Mouse (Mus musculus): ENCODE measurements at regions not wholly inside any gene's neighbourhood (a gene's known extent, or its start where the extent isn't known, plus 50 kb on each side); places are given as distances from the start of the nearest gene placed in this dataset.

GRCm38 (mm10) chr12:73491370-73491769, 54.8 kb downstream of the Tmem30b start:
- no peak for DNase-seq (ENCODE audit: low read depth, low spot score)

GRCm38 (mm10) chr12:73482858-73483257, 63.3 kb downstream of the Tmem30b start:
- no peak for DNase-seq (ENCODE audit: low read depth, low spot score)

- no peak for DNase-seq (ENCODE audit: low read depth, low spot score)
These were observed 63.9 kb downstream of the Tmem30b start for GRCm38 (mm10) chr12:73482275-73482674.

GRCm38 (mm10) chr12:73481705-73482104, 64.5 kb downstream of the Tmem30b start:
- DNase-seq (ENCODE audit: low read depth, low spot score), result no peak

GRCm38 (mm10) chr12:73481165-73481564, 65.0 kb downstream of the Tmem30b start:
- DNase-seq (ENCODE audit: low read depth, low spot score), result no peak

- no peak for DNase-seq (ENCODE audit: low read depth, low spot score)
These were observed 65.6 kb downstream of the Tmem30b start for GRCm38 (mm10) chr12:73480610-73480971.

- no peak for DNase-seq (ENCODE audit: low read depth, low spot score)
These were observed 66.1 kb downstream of the Tmem30b start for GRCm38 (mm10) chr12:73479932-73480609.

- DNase-seq (ENCODE audit: low read depth, low spot score), result no peak
These were observed 67.6 kb downstream of the Tmem30b start for GRCm38 (mm10) chr12:73478641-73479040.

GRCm38 (mm10) chr12:73476421-73476858, 69.8 kb downstream of the Tmem30b start:
- no peak for DNase-seq (ENCODE audit: low read depth, low spot score)

- DNase-seq (ENCODE audit: low read depth, low spot score), result no peak
These were observed 70.4 kb downstream of the Tmem30b start for GRCm38 (mm10) chr12:73475774-73476173.

GRCm38 (mm10) chr12:73475020-73475419, 71.2 kb downstream of the Tmem30b start:
- DNase-seq (ENCODE audit: low read depth, low spot score), result no peak

GRCm38 (mm10) chr12:73473111-73473510, 73.1 kb downstream of the Tmem30b start:
- DNase-seq (ENCODE audit: low read depth, low spot score), result no peak

- DNase-seq (ENCODE audit: low read depth, low spot score), result no peak
These were observed 74.2 kb downstream of the Tmem30b start for GRCm38 (mm10) chr12:73471966-73472365.

- DNase-seq (ENCODE audit: low read depth, low spot score), result no peak
These were observed 79.7 kb downstream of the Tmem30b start for GRCm38 (mm10) chr12:73466484-73466883.

- no peak for DNase-seq (ENCODE audit: low read depth, low spot score)
These were observed 80.2 kb downstream of the Tmem30b start for GRCm38 (mm10) chr12:73465975-73466374.

- DNase-seq (ENCODE audit: low read depth, low spot score), result no peak
These were observed 81.9 kb downstream of the Tmem30b start for GRCm38 (mm10) chr12:73464311-73464710.

GRCm38 (mm10) chr12:73462091-73462490, 84.1 kb downstream of the Tmem30b start:
- no peak for DNase-seq (ENCODE audit: low read depth, low spot score)

GRCm38 (mm10) chr12:73460291-73460761, 85.9 kb downstream of the Tmem30b start:
- DNase-seq (ENCODE audit: low read depth, low spot score), result no peak

GRCm38 (mm10) chr12:73451257-73451656, 94.9 kb downstream of the Tmem30b start:
- DNase-seq (ENCODE audit: low read depth, low spot score), result no peak

- DNase-seq (ENCODE audit: low read depth, low spot score), result no peak
These were observed 95.7 kb downstream of the Tmem30b start for GRCm38 (mm10) chr12:73450541-73450940.

GRCm38 (mm10) chr12:73449911-73450520, 96.2 kb downstream of the Tmem30b start:
- DNase-seq (ENCODE audit: low read depth, low spot score), result peak; percentile 77

GRCm38 (mm10) chr12:73449069-73449468, 97.1 kb downstream of the Tmem30b start:
- peak; percentile 63 for DNase-seq (ENCODE audit: low read depth, low spot score)

GRCm38 (mm10) chr12:73448388-73448965, 97.7 kb downstream of the Tmem30b start:
- peak; percentile 23 for DNase-seq (ENCODE audit: low read depth, low spot score)

All from ES-CJ7 (cell line).